Mouse (Mus musculus): ENCODE data around the gene D8Ertd738e. TPM values are rescaled to one million over a fixed set of nuclear protein-coding genes. Genes with fewer than 3 reads are reported as not detected.

The D8Ertd738e gene
- 100 to 1,000 TPM; 157 to 163 TPM for total RNA-seq (2023)

GRCm38 (mm10) chr8:84249257-84250170 is at the start of gene D8Ertd738e:
Gene D8Ertd738e (minus strand): TSS chr8:84249719.

DNA sequence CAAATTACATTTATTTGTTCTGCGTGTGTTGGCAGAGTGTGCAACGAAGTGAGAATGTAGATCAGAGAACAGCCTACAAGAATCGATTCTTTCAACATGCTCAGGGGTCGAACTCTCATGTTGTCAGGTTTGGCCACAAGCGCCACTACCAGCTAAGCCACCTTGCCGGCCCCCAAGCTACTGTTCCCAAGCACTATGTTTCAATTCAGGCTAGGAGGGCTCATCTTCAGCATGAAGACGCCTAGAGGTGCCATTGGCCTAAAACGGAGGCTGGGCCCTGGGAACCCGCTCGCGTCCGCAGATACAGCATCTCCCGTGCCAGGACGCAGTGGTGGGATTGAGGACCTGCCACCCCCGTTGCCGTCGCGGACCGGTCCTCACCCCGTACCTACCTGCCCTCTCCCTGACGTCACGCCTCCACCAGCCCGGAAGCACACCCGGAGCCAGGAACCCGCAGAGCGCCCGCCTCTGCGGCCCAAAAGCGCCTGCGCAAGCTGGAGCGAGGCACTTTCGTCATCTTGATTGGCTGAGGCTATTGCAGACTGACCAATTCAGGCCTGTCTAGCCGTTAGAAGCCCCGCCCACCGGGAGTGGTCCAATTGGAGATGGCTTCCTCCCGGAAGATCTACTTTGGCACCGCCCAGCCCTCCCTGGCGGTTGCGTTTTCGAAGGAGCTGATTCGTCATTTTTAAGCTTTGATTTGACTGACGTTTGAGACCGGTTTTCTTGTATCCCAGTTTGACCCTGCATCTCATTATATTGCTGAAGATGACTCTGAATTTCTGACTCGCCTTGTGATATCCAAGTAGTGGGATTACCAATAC is 20.6 kb upstream of the D8Ertd738e start, which contains the start of gene Ccdc130:
Gene Ccdc130 (minus strand): TSS at position 431 of the 824 bp plus-strand sequence.

GRCm38 (mm10) chr8:84256822-84257610 is 7.5 kb upstream of the D8Ertd738e start, which contains the start of gene Mri1:
Gene Mri1 (minus strand): TSS chr8:84257326.

DNA sequence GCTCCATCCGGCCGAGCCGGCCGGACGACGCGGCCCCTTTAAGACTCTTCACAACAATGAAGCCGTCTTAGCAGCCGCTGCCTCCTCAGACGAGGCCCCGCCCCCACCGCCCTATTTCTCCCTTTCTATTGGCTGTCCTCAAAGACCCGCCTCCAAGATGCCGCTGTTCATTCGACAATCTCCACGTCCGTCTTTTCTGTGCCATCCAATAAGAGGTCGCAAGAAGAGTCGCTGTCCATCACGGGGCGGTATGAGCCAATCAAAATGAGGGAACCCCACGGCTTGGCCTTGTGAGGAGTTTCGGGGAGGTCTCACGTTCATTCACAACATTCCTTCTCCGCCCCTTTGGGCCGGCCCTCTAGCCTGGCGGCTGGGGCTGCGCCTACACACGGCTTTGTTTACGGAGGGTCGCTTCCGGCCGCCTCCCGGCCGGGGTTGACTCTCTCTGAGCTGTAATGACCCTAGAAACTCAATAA is 12.5 kb downstream of the D8Ertd738e start, which contains the start of gene Zswim4:
Gene Zswim4 (minus strand): TSS at position 58 of the 476 bp plus-strand sequence.

Other genes starting within 250 kb of the D8Ertd738e start
- gene 1700067K01Rik, start 248.2 kb downstream of the D8Ertd738e start, total RNA-seq (2023) = under 1 TPM; 0.42 to 0.79 TPM
- gene 2210011C24Rik, start 237.5 kb downstream of the D8Ertd738e start, total RNA-seq (2023) = not detected
- gene Palm3, start 228.2 kb downstream of the D8Ertd738e start, total RNA-seq (2023) = not detected
- 1 to 10 TPM in 1 of 2 experiments, under 1 TPM in 1; 0.86 to 1.3 TPM for gene Il27ra, start 207.1 kb downstream of the D8Ertd738e start, total RNA-seq (2023)
- not detected for gene Rln3, start 204.7 kb downstream of the D8Ertd738e start, total RNA-seq (2023)
- gene Gm10643, start 184.6 kb downstream of the D8Ertd738e start, total RNA-seq (2023) = 1 to 10 TPM; 2.6 to 4.9 TPM
- gene Rfx1, start 182.9 kb downstream of the D8Ertd738e start, total RNA-seq (2023) = 10 to 100 TPM; 28.2 to 32.3 TPM
- gene Dcaf15, start 145.0 kb downstream of the D8Ertd738e start, total RNA-seq (2023) = 10 to 100 TPM; 21.7 to 22.4 TPM
- under 1 TPM in 1 of 2 experiments, not detected in 1; 0.22 TPM for gene Podnl1, start 123.7 kb downstream of the D8Ertd738e start, total RNA-seq (2023)
- 10 to 100 TPM; 19.3 to 22.5 TPM for gene Cc2d1a, start 101.8 kb downstream of the D8Ertd738e start, total RNA-seq (2023)
- under 1 TPM; 0.79 to 0.95 TPM for gene 4930432K21Rik, start 101.7 kb downstream of the D8Ertd738e start, total RNA-seq (2023)
- gene Nanos3, start 64.5 kb downstream of the D8Ertd738e start, total RNA-seq (2023) = not detected
- 10 to 100 TPM; 31.3 to 32.9 TPM for gene Zswim4, start 12.7 kb downstream of the D8Ertd738e start, total RNA-seq (2023)
- 1 to 10 TPM; 7.2 to 9.6 TPM for gene Mri1, start 7.6 kb upstream of the D8Ertd738e start, total RNA-seq (2023)
- 10 to 100 TPM; 17.1 to 17.2 TPM for gene Ccdc130, start 20.7 kb upstream of the D8Ertd738e start, total RNA-seq (2023)
- gene Cacna1a, start 138.7 kb upstream of the D8Ertd738e start, total RNA-seq (2023) = under 1 TPM; 0.90 to 0.94 TPM